ENCODE assay signal across 8 mouse cellular contexts in genomic region chr17:24894995-24895547, GRCm38 (mm10). TPM values are rescaled to one million over a fixed set of nuclear protein-coding genes. Genes with fewer than 3 reads are reported as not detected.
A peak's percentile ranks its signal among the peaks of the same experiment; 100 is the strongest.
DNase-seq lines count a peak whose midpoint lies in the region; ATAC-seq lines count a peak whose summit lies in the region.

Gene Eme2 (minus strand): TSS chr17:24895087.
Gene Mrps34 (plus strand): TSS chr17:24895116.

- peak; percentile 72 for ATAC-seq in megakaryocyte progenitor cell, adult 5-6 weeks (replicated peaks; ENCODE audit: poor library complexity)

- intact Hi-C loops in left cerebral cortex, postnatal 10 days (cut with DNase I), result no loop called here

- peak; percentile 73 to 75 for DNase-seq in adrenal gland, adult 18-20 months (ENCODE audit: low spot score in 2 of 2)
- peak; percentile 88 for DNase-seq in embryo, embryonic 10 days (ENCODE audit: low spot score)
- DNase-seq in gastrocnemius, postnatal 10 days, result peak; percentile 73
- peak; percentile 54 for DNase-seq in hindlimb bud, embryonic 11.5 days (ENCODE audit: extremely low spot score, low read depth, low spot score)
- peak; percentile 80 to 88 for DNase-seq in left cerebral cortex, postnatal 10 days (ENCODE audit: extremely low spot score in 1 of 2, low spot score in 2 of 2)
- peak; percentile 91 to 92 for DNase-seq in right cerebral cortex, postnatal 10 days (ENCODE audit: low spot score in 2 of 2)
- peak; percentile 74 to 79 for DNase-seq in urinary bladder, postnatal 4 days (ENCODE audit: low spot score in 2 of 2)

RNA-seq across cellular contexts. Expression of gene Eme2, which starts in this region (rescaled TPM):
- total RNA-seq in adrenal gland, adult 18-20 months (2021), result 10 to 100 TPM; 40.6 to 46.1 TPM
- 10 to 100 TPM; 12.0 to 20.8 TPM for total RNA-seq in gastrocnemius, postnatal 10 days (2021)
- 10 to 100 TPM; 53.9 to 56.6 TPM for total RNA-seq in left cerebral cortex, postnatal 10 days (2021)
- 3.2 and 6.9 TPM in 2 replicates for total RNA-seq in megakaryocyte progenitor cell, adult 5-6 weeks (2015)
- total RNA-seq in megakaryocyte progenitor cell, adult 5-6 weeks (2017), result 9.1 and 18.6 TPM in 2 replicates

RNA-seq across cellular contexts. Expression of gene Mrps34, which starts in this region (rescaled TPM):
- total RNA-seq in adrenal gland, adult 18-20 months (2021), result 100 to 1,000 TPM; 107 to 148 TPM
- total RNA-seq in gastrocnemius, postnatal 10 days (2021), result 100 to 1,000 TPM; 108 to 121 TPM
- 10 to 100 TPM; 58.4 to 64.8 TPM for total RNA-seq in left cerebral cortex, postnatal 10 days (2021)
- 54.2 and 59.2 TPM in 2 replicates for total RNA-seq in megakaryocyte progenitor cell, adult 5-6 weeks (2015)
- total RNA-seq in megakaryocyte progenitor cell, adult 5-6 weeks (2017), result 31.9 and 35.5 TPM in 2 replicates

Comparison
In these comparisons a context has a peak if more than half of its experiments do, and no peak if none do; other contexts are left out.
1. Peak in every context shown above with its lines: DNase-seq and ATAC-seq.